Mouse (Mus musculus): ENCODE results near the gene Tapbp. TPM values are rescaled to one million over a fixed set of nuclear protein-coding genes. Genes with fewer than 3 reads are reported as not detected.
A peak's percentile ranks its signal among the peaks of the same experiment; 100 is the strongest.

Gene Tapbp
- polyA plus RNA-seq, 1 experiment from 2014 or later: 47.9 TPM

DNA sequence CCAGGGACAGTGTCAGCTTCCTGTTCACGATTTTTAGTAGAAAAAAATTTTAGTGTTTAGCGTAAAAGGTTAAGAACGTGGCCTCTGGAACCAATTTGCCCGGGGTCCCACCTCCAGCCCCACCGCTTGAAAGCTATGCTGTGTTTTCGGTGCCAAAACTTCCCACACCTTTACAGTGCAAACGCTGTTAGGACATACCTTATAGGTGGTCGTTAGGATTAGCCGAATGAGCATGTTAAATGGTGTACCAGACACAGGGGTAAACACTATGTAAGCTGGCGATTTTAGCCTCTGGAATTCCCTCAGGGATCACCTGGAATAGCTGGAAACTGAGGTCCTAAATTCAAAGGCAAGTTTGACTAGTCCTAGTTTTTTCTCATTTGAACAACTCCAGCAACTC is 40.6 kb downstream of the Tapbp start:
- Histone ChIP-seq H3K27ac (ENCODE audit: low read length) (peak overlapping the region; percentile 84; the same call in 1 of the 2 replicates), H3K27me3 (ENCODE audit: control insufficient read depth, insufficient read depth, low read length) (no peaks in the 10 kb centered on the region), H3K36me3 (ENCODE audit: control insufficient read depth, insufficient read depth, low read length) (peaks cover 35% of the 10 kb centered on the region), H3K4me1 (ENCODE audit: control insufficient read depth, insufficient read depth, low read length) (peaks cover 30% of the 10 kb centered on the region; the same call in 1 of the 2 replicates), H3K4me2 (replicated peaks; ENCODE audit: low read depth, low read length) (peak overlapping the region; percentile 84), H3K9ac (replicated peaks; ENCODE audit: low read depth, low read length) (peak overlapping the region; percentile 54), H3K9me3 (ENCODE audit: control insufficient read depth, low read depth, low read length) (no peaks in the 10 kb centered on the region), H3K4me3 (ENCODE audit: low read depth, low read length) (peak overlapping the region; percentile 99)
- 8% methylated on average over 10 of the region's 10 CpGs for WGBS
- ATAC-seq (ENCODE audit: insufficient number of reproducible peaks, insufficient read depth, low FRiP score, low read depth): no peak

DNA sequence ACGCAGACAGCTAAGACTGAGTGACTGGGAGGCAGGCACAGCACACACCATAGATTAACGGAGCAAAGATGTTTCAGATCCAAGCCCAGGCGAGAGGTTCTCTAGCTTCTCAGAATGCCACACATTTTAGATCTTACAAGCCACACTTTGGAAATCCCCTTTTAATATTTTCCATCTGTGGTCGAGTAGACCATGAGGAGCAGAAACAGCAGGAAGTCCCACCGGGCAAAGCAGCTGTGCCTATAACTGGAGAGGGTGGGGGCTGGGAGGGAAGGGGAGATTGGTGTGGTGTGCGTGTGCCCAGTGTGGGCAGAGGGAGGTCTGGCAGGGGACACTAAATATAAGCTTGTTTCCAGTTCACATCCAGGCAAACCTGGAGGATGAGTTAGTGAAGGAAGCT is 41.8 kb downstream of the Tapbp start:
- ATAC-seq (ENCODE audit: insufficient number of reproducible peaks, insufficient read depth, low FRiP score, low read depth): no peak
- WGBS: 90% methylated on average over 6 of the region's 6 CpGs
- no peaks in the 10 kb centered on the region for H3K27me3 ChIP-seq (ENCODE audit: control insufficient read depth, insufficient read depth, low read length)
- peaks cover 25% of the 10 kb centered on the region; the same call in 1 of the 2 replicates for H3K4me1 ChIP-seq (ENCODE audit: control insufficient read depth, insufficient read depth, low read length)
- no peak overlapping the region for H3K4me2 ChIP-seq (replicated peaks; ENCODE audit: low read depth, low read length)
- no peak overlapping the region for H3K4me3 ChIP-seq (ENCODE audit: low read depth, low read length)
- no peak overlapping the region for H3K9ac ChIP-seq (replicated peaks; ENCODE audit: low read depth, low read length)
- H3K27ac ChIP-seq (ENCODE audit: low read length): no peak overlapping the region
- H3K36me3 ChIP-seq (ENCODE audit: control insufficient read depth, insufficient read depth, low read length): peaks cover 26% of the 10 kb centered on the region
- no peaks in the 10 kb centered on the region for H3K9me3 ChIP-seq (ENCODE audit: control insufficient read depth, low read depth, low read length)

DNA sequence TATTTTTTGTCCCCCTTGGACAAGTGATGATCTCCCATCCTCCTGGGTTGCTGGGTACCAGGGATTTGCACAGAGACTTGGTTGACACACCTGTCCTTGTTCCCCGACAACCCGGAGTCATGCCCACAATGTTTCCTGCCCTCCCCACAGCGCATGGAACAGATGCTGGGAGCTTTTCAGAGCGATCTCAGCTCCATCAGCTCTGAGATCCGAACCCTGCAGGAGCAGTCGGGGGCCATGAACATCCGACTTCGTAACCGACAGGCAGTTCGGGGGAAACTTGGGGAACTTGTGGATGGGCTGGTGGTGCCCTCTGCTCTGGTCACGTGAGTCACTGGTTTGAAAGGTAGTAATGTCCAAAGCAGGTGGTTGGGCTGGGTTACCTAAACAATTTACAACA is 42.8 kb downstream of the Tapbp start:
- no peak for ATAC-seq (ENCODE audit: insufficient number of reproducible peaks, insufficient read depth, low FRiP score, low read depth)
- H3K27ac ChIP-seq (ENCODE audit: low read length): no peak overlapping the region
- H3K36me3 ChIP-seq (ENCODE audit: control insufficient read depth, insufficient read depth, low read length): peaks cover 17% of the 10 kb centered on the region
- H3K9ac ChIP-seq (replicated peaks; ENCODE audit: low read depth, low read length): no peak overlapping the region
- peaks cover 16% of the 10 kb centered on the region; the same call in 1 of the 2 replicates for H3K4me1 ChIP-seq (ENCODE audit: control insufficient read depth, insufficient read depth, low read length)
- H3K27me3 ChIP-seq (ENCODE audit: control insufficient read depth, insufficient read depth, low read length): no peaks in the 10 kb centered on the region
- H3K4me3 ChIP-seq (ENCODE audit: low read depth, low read length): no peak overlapping the region
- no peaks in the 10 kb centered on the region for H3K9me3 ChIP-seq (ENCODE audit: control insufficient read depth, low read depth, low read length)
- 93% methylated on average over 11 of the region's 11 CpGs for WGBS
- H3K4me2 ChIP-seq (replicated peaks; ENCODE audit: low read depth, low read length): no peak overlapping the region

DNA sequence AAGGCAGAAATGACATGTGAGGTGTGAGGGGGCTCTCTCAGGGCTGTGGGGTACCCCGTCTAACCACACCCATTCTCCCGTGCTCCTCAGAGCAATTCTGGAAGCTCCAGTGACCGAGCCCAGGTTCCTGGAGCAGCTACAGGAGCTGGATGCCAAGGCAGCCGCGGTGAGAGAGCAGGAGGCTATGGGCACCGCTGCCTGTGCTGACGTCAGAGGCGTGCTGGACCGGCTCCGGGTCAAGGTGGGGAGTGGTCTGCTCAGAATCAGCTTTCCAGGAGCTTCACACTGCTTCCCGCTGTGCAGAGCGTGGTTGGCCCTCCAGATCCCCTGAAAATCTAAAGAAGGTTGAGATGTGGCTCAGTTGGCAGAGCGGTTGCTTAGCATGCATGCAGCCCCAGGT is 43.4 kb downstream of the Tapbp start:
- WGBS: 95% methylated on average over 13 of the region's 13 CpGs
- Histone ChIP-seq H3K36me3 (ENCODE audit: control insufficient read depth, insufficient read depth, low read length) (peaks cover 12% of the 10 kb centered on the region), H3K27ac (ENCODE audit: low read length) (no peak overlapping the region)

DNA sequence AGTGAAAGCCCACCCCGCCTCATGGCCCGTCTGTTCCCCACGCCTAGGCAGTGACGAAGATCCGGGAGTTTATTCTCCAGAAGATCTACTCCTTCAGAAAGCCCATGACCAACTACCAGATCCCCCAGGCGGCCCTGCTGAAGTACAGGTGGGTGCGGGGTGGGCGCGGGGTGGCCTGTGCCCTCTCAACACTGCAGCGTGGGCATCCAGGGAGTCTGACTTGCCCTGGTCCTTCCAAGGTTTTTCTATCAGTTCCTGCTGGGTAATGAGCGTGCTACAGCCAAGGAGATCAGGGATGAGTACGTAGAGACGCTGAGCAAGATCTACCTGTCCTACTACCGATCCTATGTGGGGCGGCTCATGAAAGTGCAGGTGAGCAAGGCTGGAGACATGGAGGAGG is 44.2 kb downstream of the Tapbp start:
- peaks cover 4% of the 10 kb centered on the region; the same call in 1 of the 2 replicates for H3K4me1 ChIP-seq (ENCODE audit: control insufficient read depth, insufficient read depth, low read length)
- no peak overlapping the region for H3K9ac ChIP-seq (replicated peaks; ENCODE audit: low read depth, low read length)
- H3K9me3 ChIP-seq (ENCODE audit: control insufficient read depth, low read depth, low read length): no peaks in the 10 kb centered on the region
- 92% methylated on average over 15 of the region's 15 CpGs for WGBS
- ATAC-seq (ENCODE audit: insufficient number of reproducible peaks, insufficient read depth, low FRiP score, low read depth): no peak
- H3K4me2 ChIP-seq (replicated peaks; ENCODE audit: low read depth, low read length): no peak overlapping the region
- H3K27ac ChIP-seq (ENCODE audit: low read length): no peak overlapping the region
- no peaks in the 10 kb centered on the region for H3K27me3 ChIP-seq (ENCODE audit: control insufficient read depth, insufficient read depth, low read length)
- H3K36me3 ChIP-seq (ENCODE audit: control insufficient read depth, insufficient read depth, low read length): peaks cover 8% of the 10 kb centered on the region
- no peak overlapping the region for H3K4me3 ChIP-seq (ENCODE audit: low read depth, low read length)

More for the DNA sequence above, 43.4 kb downstream of the Tapbp start:
- no peaks in the 10 kb centered on the region for H3K9me3 ChIP-seq (ENCODE audit: control insufficient read depth, low read depth, low read length)
- H3K9ac ChIP-seq (replicated peaks; ENCODE audit: low read depth, low read length): no peak overlapping the region
- no peaks in the 10 kb centered on the region for H3K27me3 ChIP-seq (ENCODE audit: control insufficient read depth, insufficient read depth, low read length)
- H3K4me3 ChIP-seq (ENCODE audit: low read depth, low read length): no peak overlapping the region
- H3K4me1 ChIP-seq (ENCODE audit: control insufficient read depth, insufficient read depth, low read length): peaks cover 9% of the 10 kb centered on the region; the same call in 1 of the 2 replicates
- ATAC-seq (ENCODE audit: insufficient number of reproducible peaks, insufficient read depth, low FRiP score, low read depth): no peak
- H3K4me2 ChIP-seq (replicated peaks; ENCODE audit: low read depth, low read length): no peak overlapping the region

DNA sequence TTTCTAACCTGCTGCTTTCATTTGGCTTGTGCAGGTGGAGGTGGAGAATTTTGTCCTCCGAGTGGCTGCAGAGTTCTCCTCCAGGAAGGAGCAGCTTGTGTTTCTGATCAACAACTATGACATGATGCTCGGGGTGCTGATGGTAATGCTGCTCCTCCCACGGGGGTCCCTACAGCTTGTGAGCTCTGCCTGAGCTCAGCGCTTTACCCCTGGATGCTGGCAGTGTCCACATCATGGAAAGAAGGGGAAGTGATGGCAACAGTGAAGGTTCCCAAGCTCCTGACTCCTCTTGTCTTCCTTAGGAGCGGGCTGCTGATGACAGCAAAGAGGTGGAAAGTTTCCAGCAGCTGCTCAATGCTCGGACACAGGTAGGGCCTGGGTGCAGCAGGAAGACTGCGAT is 47.2 kb downstream of the Tapbp start:
- H3K4me3 ChIP-seq (ENCODE audit: low read depth, low read length): no peak overlapping the region
- H3K4me2 ChIP-seq (replicated peaks; ENCODE audit: low read depth, low read length): no peak overlapping the region
- H3K9ac ChIP-seq (replicated peaks; ENCODE audit: low read depth, low read length): no peak overlapping the region
- WGBS: 92% methylated on average over 7 of the region's 7 CpGs
- no peak overlapping the region for H3K27ac ChIP-seq (ENCODE audit: low read length)
- H3K9me3 ChIP-seq (ENCODE audit: control insufficient read depth, low read depth, low read length): no peaks in the 10 kb centered on the region
- ATAC-seq (ENCODE audit: insufficient number of reproducible peaks, insufficient read depth, low FRiP score, low read depth): no peak
- no peaks in the 10 kb centered on the region for H3K27me3 ChIP-seq (ENCODE audit: control insufficient read depth, insufficient read depth, low read length)
- H3K36me3 ChIP-seq (ENCODE audit: control insufficient read depth, insufficient read depth, low read length): peaks cover 13% of the 10 kb centered on the region
- H3K4me1 ChIP-seq (ENCODE audit: control insufficient read depth, insufficient read depth, low read length): no peaks in the 10 kb centered on the region

DNA sequence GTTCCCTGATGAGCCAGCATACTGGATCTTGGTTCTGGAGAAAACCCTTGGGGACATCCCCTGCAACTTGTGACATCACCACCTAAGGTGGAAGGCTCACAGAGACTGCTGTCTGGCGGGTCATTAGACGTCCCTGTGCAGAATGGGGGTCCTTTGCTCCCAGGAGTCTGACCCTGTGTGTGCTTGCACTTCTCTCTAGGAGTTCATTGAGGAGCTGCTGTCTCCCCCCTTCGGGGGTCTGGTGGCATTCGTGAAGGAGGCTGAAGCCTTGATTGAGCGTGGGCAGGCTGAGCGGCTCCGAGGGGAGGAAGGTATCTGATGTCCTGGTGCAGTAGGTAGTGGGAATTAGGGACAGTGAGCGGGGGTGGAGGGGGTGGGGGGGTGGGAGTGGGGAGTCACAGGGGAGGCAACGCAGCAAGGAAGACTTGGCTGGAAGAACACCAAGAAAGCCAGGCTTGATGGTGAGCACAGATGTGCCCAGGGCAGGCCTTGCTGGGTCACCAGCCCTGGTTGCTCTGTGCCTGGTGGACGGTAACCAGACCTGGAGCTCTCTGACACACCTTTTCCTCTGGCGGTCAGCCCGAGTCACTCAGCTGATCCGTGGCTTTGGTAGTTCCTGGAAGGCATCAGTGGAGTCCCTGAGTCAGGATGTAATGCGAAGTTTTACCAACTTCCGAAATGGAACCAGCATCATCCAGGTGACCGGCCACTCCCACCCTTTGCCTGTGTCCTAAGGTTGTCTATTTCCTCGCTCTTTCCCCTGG is 49.6 kb downstream of the Tapbp start:
- Histone ChIP-seq H3K4me2 (replicated peaks; ENCODE audit: low read depth, low read length) (no peak overlapping the region), H3K36me3 (ENCODE audit: control insufficient read depth, insufficient read depth, low read length) (peaks cover 5% of the 10 kb centered on the region), H3K9me3 (ENCODE audit: control insufficient read depth, low read depth, low read length) (no peaks in the 10 kb centered on the region), H3K4me3 (ENCODE audit: low read depth, low read length) (no peak overlapping the region), H3K9ac (replicated peaks; ENCODE audit: low read depth, low read length) (no peak overlapping the region), H3K27me3 (ENCODE audit: control insufficient read depth, insufficient read depth, low read length) (no peaks in the 10 kb centered on the region), H3K27ac (ENCODE audit: low read length) (no peak overlapping the region), H3K4me1 (ENCODE audit: control insufficient read depth, insufficient read depth, low read length) (no peaks in the 10 kb centered on the region)
- WGBS: 93% methylated on average over 17 of the region's 17 CpGs
- ATAC-seq (ENCODE audit: insufficient number of reproducible peaks, insufficient read depth, low FRiP score, low read depth): no peak

DNA sequence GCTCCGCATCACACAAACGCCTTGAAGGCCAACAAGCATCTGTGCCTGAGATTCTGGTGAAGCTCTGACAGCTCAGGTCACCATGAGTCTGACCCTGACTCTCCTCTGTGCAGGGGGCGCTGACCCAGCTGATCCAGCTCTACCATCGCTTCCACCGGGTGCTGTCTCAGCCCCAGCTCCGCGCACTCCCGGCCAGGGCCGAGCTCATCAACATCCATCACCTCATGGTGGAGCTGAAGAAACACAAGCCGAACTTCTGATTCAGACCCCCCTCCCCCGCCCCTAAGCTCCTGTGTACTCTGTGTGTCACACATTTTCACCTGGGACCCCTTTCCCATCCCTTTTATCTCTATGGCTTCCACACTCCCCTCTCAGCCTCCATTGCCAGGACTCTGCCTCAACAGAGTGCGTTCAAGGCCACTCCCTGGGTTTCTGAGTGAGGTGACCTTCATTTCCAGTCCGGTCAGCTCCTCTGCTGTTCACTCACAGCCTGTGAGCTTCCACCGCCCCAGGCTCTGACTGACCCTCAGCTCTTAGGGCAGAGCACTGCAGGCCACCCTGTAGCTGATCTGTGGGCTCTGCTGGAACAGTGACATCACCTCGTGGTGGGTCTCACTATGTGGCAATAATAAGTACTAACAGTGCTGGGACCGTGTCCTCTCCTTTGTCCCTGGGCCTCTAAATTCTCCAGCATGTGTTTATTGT is 50.3 kb downstream of the Tapbp start:
- H3K27ac ChIP-seq (ENCODE audit: low read length): no peak overlapping the region
- no peak overlapping the region for H3K9ac ChIP-seq (replicated peaks; ENCODE audit: low read depth, low read length)
- peaks cover 5% of the 10 kb centered on the region for H3K36me3 ChIP-seq (ENCODE audit: control insufficient read depth, insufficient read depth, low read length)
- no peak overlapping the region for H3K4me2 ChIP-seq (replicated peaks; ENCODE audit: low read depth, low read length)
- WGBS: 85% methylated on average over 16 of the region's 16 CpGs
- no peaks in the 10 kb centered on the region for H3K9me3 ChIP-seq (ENCODE audit: control insufficient read depth, low read depth, low read length)
- no peaks in the 10 kb centered on the region for H3K27me3 ChIP-seq (ENCODE audit: control insufficient read depth, insufficient read depth, low read length)
- ATAC-seq (ENCODE audit: insufficient number of reproducible peaks, insufficient read depth, low FRiP score, low read depth): no peak
- H3K4me1 ChIP-seq (ENCODE audit: control insufficient read depth, insufficient read depth, low read length): no peaks in the 10 kb centered on the region
- no peak overlapping the region for H3K4me3 ChIP-seq (ENCODE audit: low read depth, low read length)
